Mouse (Mus musculus): ENCODE measurements around the gene Notch1.

Gene Notch1

DNA sequence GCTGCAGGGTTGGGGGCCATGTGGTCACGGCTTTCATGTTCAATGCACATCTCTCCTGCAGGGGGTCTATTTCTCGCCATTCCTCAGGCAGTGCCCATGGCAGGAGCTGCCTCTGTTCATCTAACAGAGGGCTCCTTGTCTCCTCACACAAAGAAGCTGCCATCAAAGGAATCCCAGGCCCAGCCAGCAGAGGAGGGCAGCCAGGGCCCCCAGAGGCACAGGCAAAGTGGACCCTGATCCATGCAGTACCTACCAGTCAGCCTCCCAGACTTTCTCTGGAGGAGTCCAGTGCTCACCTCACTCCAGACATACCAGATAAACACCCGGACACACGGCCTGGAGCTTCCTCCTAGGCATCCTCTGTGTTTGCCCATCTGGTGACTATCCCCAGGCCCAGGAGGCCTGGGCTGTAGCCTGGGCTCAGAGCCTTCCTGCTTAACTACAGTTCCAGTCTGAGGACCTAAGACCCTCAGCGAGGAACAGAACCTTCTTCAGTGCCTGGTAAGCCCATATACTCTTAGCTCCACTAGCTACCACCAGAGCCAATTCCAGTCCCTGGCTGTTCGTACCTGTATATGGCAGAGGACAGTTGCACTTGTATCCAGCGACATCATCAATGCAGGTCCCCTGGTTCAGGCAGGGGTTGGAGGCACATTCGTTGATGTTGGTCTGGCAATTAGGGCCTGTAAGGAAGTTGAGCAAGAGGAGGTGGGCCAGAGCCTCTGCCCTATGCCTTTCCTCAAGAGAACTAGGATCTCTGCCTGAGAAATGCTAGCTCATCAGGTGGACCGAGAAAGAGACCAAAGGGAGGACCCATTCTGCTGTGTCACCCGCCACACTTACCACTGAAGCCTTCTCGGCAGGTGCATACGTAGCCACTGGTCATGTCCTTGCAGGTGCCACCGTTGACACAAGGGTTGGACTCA is 40.7 kb downstream of the Notch1 start:
- no peak for DNase-seq

GRCm38 (mm10) chr2:26474789-26475504 is 41.5 kb downstream of the Notch1 start:
- no peak for DNase-seq

DNA sequence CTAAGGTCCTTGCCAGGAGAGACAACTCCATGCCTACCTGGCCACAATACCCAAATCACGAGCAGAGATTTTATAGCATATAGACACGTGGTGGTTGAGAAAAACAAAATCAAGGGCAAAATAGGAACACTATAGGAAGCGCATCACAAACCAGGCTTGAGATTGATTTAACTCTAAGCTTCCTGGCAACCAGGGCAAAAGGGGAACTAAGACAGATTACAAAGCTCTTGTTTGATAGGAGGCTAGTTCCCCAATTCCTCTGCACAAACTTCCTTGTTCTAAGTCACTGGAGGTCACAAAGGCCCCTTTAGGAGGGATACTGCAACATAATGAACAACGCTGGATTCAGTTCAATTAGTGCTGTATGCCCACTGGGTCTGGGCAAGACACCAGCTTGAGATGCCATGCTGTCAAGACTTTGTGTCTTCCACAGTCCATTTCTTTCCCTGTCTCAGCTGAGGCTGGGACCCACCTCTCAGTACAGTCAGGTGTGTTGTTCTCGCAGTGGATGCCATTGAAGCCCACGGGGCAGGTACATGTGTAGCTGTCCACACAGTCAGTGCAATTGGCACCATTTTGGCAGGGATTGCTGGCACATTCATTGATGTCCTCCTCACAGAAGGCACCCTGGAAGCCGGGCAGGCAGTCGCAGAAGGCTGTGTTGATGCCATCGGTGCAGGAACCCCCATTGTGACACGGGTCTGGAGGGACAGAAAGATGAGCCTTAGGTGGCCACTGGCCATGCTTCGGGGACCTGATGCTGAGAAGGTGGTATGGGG is 44.0 kb downstream of the Notch1 start:
- no peak for DNase-seq

DNA sequence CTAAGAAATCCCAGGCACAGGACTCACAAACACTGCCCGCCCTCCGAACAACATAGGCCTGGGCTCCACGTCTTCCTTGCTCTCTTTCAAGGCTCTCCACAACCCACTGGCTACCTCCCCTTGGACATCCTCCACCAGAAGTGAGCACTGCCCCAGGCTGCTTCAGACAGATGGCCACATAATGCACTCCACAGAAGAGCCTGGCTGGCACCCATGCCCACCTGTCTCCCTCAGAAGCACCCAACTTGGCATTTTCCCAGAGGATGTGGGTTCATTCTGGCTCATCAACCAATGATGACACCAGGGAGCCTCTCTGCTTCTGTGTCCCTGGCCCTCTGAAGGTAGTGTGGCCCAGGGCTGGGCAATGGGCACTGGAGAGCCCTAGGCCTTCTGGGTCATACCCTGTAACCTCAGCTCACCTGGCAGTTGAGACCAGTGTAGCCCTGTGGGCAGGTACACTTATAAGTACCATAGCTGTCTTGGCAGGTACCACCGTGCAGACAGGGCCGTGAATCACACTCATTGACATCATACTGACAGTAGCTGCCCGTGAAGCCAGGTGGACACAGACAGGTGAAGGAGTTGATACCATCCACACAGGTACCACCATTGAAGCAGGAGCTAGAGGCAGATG is 44.7 kb downstream of the Notch1 start:
- no peak for DNase-seq

- no peak for DNase-seq
These were observed 45.5 kb downstream of the Notch1 start for GRCm38 (mm10) chr2:26470967-26471366.

GRCm38 (mm10) chr2:26468376-26468775 is 48.1 kb downstream of the Notch1 start:
- DNase-seq, result peak; percentile 79

GRCm38 (mm10) chr2:26463412-26463811 is 53.1 kb downstream of the Notch1 start:
- no peak for DNase-seq

DNA sequence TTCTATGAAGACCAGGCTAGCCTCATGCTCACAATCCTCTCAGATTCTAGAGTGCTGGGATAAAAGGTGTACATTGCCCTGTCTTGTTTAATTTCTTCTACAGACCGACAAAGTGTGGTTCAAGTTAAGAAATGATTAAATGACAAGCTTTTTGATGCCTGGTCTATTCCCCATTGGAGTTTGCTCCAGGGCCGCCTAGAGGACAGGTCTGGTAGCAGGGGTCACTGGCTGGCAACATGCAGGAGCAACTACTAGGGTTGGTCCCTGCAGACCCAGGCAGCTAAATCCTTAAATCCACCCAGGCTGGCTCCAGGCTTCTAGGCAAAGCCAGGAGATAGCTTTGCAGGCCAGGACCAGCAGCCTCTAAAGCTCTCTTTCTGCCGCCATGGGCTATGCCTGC is 53.5 kb downstream of the Notch1 start:
- no peak for DNase-seq

GRCm38 (mm10) chr2:26461667-26462066 is 54.8 kb downstream of the Notch1 start:
- no peak for DNase-seq

GRCm38 (mm10) chr2:26460837-26461236 is 55.6 kb downstream of the Notch1 start:
- DNase-seq, result peak; percentile 66

DNA sequence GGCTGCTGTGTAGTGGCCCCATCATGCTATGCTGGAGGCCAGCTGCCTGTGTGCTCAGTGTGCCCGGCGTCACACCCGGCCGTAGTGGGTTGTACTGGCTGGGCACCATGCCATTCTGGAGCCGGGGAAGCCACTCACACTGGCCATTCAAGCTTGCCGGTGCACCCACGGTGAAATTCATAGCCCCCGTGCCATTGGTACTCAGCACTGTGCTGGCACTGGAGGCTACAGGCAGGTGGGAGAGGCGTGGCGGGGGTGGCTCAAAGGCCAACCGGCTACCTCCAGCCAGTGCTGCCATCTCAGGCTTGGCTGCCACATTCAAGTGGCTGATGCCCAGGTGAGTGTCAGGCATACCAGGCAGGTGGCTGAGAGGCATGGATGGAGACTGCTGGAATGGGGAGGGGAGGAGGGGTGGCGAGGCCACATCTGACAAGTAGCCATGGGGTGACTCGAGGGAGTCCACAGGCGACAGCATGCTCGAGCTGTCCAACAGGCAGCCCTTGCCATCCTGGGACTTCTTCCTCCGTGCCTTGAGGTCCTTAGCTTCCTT is 56.3 kb downstream of the Notch1 start:
- no peak for DNase-seq

GRCm38 (mm10) chr2:26459478-26459877 is 57.0 kb downstream of the Notch1 start:
- no peak for DNase-seq

DNA sequence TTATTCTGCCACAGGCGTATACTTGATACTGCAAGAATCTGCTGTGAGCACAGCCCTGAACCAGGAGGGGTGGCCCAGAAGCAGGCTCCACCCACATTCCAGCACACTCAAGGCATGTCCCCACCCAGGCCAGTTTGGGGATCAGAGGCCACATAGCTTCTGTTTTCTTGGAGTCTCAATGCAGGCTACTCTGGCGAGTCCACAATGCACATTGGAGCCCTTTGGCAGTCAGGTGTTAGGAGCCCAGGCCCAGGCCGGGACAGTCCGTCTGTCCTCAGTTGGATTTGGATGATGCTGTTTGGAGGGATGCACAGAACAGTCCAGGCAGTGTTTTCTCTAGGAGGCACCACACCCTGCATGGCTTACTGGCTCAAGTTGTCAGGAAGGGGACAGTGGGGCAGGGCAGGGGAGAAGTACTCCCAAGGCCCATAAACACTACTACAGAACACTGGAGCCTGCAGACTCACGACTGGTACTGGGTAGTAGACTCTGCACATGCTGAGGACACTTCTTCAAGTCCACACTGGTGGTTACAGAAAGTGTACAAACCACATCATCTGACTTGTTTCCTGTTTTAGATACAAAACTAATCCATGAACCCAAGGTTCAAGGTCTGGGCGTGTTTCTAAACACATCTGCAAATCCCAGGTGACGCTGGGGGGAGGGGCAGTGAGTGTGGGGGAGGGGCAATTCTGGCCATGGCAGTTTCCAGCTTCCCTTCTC is 57.9 kb downstream of the Notch1 start:
- no peak for DNase-seq

- peak; percentile 85 for DNase-seq
These were observed 67.1 kb downstream of the Notch1 start for GRCm38 (mm10) chr2:26449121-26450060.

DNA sequence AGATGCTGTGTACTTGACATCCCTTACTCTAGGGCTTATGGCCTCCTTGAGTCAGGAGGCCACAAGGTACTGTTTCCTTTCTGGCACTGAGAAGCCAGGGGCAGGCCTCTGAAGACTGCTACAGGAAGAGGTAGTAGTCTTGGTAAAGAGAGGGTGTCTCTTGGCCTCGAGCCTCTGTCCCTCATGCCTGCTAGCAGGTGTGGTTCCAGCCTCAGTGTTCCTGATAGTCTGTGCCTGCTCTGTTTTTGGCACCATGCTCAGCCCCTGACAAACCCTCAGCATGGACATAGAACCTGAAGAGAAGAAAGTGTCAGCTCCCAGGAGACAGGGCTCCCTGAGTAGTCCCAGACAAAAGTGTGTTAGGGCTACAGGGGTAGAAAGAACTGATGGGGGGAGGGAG is 69.0 kb downstream of the Notch1 start:
- DNase-seq, result no peak

DNA sequence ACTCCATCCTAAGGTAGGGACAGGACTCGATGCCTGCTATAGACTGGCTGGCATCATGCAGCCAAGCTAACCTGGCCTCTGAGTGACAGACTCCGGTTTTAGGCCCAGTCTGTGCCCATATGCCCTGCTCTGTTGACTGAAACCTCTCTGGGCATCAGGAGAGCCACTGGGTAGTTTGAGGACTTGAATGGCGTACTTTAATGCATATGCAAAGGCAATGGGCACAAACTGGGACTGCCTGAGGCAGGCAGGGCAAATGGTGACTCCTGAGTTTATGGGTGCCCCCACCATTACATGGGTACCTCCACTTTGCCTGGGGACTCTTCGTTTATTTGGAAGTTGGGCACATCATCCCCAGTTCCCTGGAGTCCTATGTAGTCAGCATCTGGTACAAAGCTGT is 69.8 kb downstream of the Notch1 start:
- no peak for DNase-seq

DNA sequence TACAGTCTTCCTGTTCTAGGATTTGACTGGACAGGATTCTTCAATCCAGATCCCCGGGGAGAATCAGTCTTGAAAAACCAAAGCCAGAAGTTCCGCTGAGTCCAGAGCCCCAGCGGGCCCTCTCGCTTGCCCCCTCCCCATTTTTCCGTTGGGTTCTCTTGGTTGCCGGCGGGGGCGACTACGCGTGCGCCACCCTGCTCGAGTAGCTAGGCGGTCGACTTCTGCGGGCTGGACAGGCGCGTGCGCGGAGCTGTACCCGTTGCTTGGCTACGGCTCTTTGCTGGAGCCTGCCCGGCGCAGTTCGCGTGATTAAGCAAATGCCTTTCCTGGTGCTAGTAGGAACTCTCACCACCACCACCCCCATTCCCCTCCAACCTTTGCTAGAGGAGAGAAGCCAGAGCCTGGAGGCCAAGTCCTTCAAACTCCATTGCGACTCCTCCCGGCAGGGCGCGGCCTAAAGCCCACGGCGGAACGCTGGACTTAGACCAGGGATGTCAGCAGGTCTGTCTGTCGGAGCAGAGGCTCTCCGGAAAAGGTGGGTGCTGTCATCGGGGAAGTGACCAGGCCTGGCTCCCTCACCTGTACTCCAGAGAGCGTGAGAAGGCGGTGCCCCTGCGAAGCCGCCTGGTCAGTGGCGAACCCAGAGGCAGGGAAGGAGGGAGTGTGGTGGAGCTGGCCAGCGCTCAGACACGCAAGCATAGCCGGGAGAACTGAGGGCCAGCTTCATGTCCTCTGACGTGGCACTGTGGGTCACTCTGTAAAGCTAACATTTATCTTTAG is 70.6 kb downstream of the Notch1 start:
- DNase-seq, result no peak

DNA sequence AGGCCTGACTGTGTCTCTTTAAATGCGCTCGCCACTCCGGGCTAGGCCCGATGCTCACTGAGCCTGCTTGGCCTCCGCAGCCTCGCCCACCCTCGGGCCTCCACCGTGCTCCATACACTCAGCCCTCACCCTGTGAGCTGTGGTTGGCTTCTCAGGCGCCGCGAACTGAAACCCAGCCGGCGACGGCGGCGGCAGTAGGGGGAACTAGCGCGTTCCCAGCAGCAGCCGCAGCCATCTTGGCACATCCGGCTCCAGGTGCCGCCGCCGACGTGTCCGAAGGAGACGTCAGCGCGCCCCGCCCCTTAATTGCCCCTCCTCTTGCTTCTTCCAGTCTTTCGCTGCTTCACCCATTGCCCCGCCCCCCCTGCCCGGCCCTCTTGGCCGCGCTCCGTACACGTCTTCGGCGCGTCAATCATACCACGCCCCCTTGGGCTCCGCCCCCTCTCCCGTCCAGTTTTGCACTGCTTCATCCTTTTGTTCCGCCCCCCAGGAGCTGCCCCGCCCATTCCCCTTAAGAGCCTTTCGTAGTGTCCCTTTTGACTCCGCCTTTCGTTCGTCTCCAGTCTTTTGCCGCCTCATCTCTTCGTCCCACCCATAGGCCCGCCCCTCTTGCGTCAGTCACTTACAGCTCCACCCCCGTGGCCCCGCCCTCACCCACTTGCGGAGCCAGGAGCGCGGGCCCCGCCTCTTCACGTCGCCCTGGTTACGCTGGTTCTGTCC is 71.4 kb downstream of the Notch1 start, which contains the start of gene Sec16a:
Gene Sec16a, minus strand, starts transcription at position 271 of the 720 bp plus-strand sequence.
- peak; percentile 100 for DNase-seq

GRCm38 (mm10) chr2:26444368-26444767 is 72.1 kb downstream of the Notch1 start:
- no peak for DNase-seq
